Mouse (Mus musculus): ENCODE results near the gene Tmc4.

DNA sequence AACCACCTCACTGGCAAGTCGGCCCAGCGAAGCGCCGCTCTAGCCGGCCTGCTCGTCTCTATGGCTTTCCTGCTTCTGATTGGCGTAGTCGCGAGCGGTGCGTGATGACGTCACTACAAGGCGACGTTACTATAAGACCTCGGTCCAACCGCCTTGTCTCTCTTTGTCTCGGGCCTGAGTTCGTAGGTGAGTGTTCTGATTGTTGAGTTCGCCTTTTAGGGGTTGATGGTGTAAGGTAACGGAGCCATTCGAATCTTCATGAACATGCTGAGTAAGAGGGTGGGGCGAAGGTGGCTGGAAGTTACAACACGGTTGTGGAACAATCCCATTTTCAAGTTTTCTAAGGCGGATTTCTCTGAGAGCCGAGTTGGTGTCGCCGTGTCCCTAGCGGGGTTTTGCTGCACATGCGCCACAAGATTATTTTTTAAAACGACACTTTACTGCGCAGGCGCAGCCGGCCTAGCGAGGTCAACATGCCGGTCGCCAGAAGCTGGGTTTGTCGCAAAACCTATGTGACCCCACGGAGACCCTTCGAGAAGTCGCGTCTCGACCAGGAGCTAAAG is 26.6 kb upstream of the Tmc4 start, which contains the start of gene Rps9:
- TF ChIP-seq CTCF (IDR thresholded peaks at IDR 0.05; ENCODE audit: extremely low read depth, insufficient read depth, low read length) (no peak), POLR2A (IDR thresholded peaks at IDR 0.05; ENCODE audit: extremely low read depth, insufficient read depth, low read length) (peak; percentile 98)

Measured in cortical plate, adult 2 months (tissue).